Mouse (Mus musculus) urinary bladder, adult 18-20 months (tissue): ENCODE measurements at regions not wholly inside any gene's neighbourhood (a gene's known extent, or its start where the extent isn't known, plus 50 kb on each side); places are given as distances from the start of the nearest gene placed in this dataset.
A peak's percentile ranks its signal among the peaks of the same experiment; 100 is the strongest.

Source experiments
- DNase-seq, 2 experiments: peaks; one replicate each; pipeline ENCODE4 v3.0.0; 2022; ENCODE audit warnings: low spot score in 2 of 2, mixed read lengths in 2 of 2

GRCm38 (mm10) chr16:76183556-76183955 is 161.5 kb upstream of the Samsn1 start:
- no peak for DNase-seq

GRCm38 (mm10) chr16:76183105-76183504 is 161.0 kb upstream of the Samsn1 start:
- no peak for DNase-seq

- no peak for DNase-seq
Measured at GRCm38 (mm10) chr16:76181596-76181995, 159.5 kb upstream of the Samsn1 start.

GRCm38 (mm10) chr16:76167651-76168050 is 145.6 kb upstream of the Samsn1 start:
- DNase-seq, result no peak

DNA sequence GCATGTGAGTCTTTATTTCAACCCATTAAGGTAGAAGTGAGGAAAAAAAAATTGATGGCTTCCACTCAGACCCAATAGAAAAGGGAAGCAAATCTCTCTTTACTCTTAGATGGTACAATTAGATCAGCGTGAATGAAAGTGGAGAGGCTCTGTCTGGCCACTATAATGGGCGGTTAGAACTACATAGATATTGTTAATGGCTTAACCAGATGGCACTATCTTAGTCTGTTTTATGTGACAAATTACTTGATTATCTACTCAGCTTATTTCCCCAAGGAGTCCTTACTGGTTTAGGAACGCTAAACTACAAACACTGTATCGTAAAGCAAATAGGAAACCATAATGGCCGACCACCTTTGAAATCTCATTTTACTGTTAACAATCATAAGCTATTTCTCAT is 138.8 kb upstream of the Samsn1 start:
- no peak for DNase-seq

GRCm38 (mm10) chr16:76158585-76158984 is 136.5 kb upstream of the Samsn1 start:
- no peak for DNase-seq

GRCm38 (mm10) chr16:76153766-76154525 is 131.9 kb upstream of the Samsn1 start:
- DNase-seq, result no peak

DNA sequence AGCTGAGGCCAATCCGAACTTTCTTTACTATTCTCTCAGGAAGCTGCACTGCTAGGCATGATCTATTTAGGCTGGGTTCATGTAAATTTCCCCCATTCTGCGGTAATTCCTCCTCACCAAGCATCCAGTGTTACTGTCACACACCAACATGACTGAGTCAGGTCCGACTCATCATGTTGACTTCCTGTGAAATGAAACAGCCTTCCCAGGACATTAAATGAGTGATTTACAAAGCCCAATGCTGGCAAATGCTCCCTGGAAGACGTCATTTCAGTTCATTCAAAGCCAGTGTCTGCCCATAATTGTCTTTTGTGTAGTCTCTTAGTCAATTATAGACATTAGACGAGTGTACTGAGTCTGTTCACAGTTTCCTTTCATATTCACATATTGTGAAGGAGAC is 127.5 kb upstream of the Samsn1 start:
- DNase-seq, result no peak

DNA sequence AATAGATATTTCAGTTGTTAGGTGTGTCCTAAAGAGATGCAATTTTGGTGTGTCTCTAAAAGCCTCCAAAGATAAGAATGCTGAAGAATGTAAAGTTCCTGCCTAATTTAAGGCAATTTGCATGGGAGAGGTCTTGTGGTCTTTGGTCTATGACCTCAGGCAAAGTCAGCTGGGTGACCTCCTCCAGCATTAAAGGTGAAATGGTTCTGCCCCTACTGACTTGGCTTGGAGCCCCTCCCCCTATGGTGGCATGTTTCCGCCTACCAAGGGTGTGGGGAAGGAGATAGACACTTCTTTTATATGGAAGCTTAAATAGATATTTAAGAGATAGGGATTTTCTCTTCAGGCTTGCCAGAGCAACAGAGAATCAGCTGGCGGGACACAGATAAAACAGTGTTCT is 111.8 kb upstream of the Samsn1 start:
- no peak for DNase-seq

GRCm38 (mm10) chr16:76130486-76130885 is 108.4 kb upstream of the Samsn1 start:
- no peak for DNase-seq

- DNase-seq, result peak in 1 of 2 experiments; percentile 23
Measured at GRCm38 (mm10) chr16:76129982-76130381, 107.9 kb upstream of the Samsn1 start.

DNA sequence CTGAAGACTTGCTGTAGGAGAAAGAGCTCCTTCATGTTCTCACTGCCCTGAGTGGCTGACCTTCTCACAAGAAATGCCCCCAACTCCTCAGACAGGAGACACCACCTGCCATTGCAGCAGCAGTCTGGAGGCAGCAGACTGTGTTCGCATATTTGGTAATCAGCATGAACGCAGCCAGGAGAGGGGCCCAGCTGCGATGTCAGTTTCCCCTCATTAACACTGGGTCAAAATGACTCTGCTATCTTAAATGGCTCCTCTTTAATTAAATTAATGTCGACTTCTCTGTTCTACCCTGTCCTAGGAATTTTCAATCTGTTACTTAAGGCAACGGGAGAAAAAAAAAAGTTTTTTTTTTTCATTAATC is 100.9 kb upstream of the Samsn1 start:
- no peak for DNase-seq

DNA sequence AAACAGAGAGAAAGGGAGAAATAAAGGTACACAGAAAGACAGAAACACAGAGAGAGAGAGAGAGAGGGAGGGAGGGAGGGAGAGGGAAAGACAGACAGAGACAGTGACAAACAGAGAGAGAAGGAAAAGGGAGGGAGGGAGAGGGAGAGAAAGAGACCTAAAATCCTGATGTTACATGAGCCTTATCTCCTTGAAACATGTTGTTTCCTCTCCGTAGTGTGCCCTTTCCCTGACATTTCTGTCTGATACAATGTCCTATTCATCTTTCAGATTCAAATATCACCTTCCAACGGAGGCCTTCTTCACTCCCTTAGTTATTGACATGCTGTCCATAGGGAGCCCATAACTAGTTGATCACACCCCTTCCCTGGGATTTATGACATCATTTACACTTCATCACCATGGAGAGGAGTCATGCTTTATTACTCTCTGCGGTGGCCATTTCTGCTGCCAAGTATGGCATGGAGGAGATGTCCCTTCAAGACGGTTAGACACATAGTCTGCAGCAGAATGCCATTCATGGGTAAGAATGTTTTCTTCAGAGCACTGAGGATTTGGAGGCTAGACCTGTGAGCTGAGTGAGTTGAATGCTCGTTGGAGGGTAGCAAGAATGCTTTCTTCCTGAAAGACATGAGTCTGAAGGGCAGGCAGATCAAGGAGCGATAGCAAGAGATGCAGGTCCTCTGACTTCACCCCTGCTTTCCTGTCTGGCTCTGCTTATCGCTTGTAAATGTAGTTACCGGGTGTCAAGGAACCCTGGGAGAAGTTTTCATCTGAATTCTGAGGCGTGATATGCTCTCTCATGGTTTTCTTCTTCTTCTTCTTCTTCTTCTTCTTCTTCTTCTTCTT is 100.3 kb upstream of the Samsn1 start:
- no peak for DNase-seq

- DNase-seq, result no peak
Measured at GRCm38 (mm10) chr16:76120712-76121111, 98.6 kb upstream of the Samsn1 start.

DNA sequence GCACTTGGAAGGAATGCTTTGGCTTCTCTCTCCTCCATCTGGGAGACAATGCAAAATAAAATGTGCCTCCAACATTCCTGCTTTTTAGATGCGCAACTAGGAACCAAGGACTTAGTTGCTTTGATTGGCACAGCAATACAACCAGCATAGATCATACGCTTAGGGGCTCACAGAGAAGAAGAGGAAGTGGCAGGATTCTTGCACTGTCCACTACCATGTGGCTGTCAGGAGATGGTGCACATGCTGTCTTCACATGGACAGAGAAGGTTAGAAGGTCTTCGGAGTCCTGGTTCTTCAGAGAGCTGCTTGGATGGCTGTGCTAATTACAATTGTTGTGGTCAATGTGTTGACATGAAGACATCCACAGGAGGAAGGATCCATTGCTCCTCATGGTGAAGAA is 88.3 kb upstream of the Samsn1 start:
- DNase-seq, result no peak

DNA sequence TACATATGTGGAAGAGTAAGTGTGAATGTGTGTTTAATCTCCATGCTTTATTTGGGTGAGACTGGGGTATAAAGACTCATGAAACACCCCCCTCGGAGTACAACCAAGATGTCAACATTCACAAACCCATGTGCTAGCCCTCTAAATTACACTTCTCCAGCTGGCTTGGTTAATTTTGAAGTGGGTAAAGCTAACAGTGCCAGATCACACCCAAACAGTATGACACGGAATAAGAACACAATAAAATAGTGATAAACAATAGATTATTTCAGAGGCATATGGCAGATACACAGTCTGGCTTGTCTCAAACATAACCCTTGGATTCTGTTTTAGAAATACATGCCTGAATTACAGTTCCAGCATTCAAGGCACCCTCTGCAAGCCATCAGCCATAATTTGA is 86.4 kb upstream of the Samsn1 start:
- no peak for DNase-seq

- DNase-seq, result no peak
Measured at GRCm38 (mm10) chr16:76104673-76105072, 82.6 kb upstream of the Samsn1 start.

DNA sequence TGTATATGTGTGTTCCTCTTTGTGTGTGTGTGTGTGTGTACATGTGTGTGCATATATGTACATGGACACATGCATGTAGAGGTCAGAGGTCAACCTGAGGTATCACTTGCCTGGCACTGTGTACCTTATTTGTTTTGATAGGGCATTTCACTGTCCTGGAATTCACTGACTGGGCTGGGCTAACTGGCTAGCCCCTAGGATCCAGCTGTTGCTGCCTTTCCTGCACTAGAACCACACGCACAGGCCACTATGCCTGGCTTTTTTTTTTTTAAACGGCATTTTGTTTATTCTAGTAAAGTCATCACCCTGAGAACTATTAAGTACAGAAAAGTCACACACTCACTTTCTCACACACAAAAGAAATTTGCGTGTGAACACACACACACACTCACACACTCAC is 79.7 kb upstream of the Samsn1 start:
- no peak for DNase-seq

DNA sequence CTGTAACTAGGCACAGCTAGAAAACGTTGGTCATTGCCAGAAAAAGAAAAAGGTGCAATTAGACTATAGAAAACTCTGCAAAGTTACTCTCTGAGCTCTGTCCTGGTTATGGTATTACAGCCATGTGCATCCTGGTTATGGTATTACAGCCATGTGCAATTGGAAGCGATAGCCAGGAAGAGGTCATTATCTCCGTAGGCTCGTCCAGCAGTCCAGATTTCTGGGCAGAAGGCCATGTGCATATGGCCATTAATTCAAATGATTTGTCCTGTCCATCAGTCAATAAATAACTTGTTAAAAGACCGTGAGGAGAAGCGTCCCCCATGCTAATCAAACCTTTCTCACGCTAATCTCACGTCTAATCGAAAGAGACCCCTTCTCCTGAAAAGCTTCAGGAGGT is 75.7 kb upstream of the Samsn1 start:
- DNase-seq, result no peak

GRCm38 (mm10) chr16:76096363-76096762 is 74.3 kb upstream of the Samsn1 start:
- no peak for DNase-seq

DNA sequence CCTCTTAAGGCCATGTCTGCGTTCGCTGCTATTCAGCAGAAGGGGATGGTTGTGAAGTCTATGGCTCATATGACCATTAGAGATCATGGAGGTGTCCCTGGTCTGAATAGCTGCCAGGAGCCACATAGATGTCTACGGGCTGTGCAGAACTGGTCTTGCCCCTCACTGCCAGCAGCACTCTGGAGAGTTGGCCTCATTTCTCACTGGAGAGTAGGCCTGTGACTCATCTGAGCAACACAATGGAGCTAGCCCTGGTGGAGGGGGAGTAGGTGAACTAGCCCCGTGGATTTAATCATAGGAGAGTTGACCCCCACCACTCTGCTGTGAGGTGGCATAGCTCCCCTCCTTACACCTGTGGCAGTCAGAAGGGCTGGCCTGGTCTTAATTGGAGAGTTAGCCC is 63.3 kb upstream of the Samsn1 start:
- DNase-seq, result no peak

DNA sequence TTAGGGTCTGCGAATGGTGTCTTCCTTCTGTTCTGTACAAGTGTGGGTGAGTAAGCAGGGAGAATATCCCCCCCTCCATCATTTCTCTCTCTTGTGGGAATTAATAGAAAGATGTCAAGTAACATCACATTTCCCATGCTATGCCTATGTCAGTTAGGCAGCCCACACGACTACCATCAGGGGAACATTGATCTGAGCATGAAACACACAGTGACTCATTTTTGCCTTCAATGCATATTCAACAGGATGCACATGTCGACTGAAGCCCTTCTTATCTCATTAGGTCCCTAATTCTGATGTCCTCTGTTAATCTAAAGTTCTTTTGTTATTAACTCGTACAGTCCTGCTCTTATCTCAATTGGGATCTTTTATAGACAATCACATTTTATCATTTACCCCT is 60.4 kb upstream of the Samsn1 start:
- DNase-seq, result no peak
